In genomic region chr11:102819783-102820385, GRCm38 (mm10) we compare ENCODE assay signal across 8 mouse cellular contexts. TPM values are rescaled to one million over a fixed set of nuclear protein-coding genes. Genes with fewer than 3 reads are reported as not detected.
DNase-seq lines count a peak whose midpoint lies in the region; ATAC-seq and TF ChIP-seq lines count a peak whose summit lies in the region.

No protein-coding gene starts in this region.

- no peaks in the 10 kb centered on the region for H3K27me3 ChIP-seq in testis, adult 2 months (ENCODE audit: control insufficient read depth, insufficient read depth, low read length)
- no peaks in the 10 kb centered on the region for H3K27me3 ChIP-seq in limb, embryonic 11.5 days (ENCODE audit: control insufficient read depth, insufficient read depth, low read length)
- H3K27me3 ChIP-seq in stomach, embryonic 15.5 days (replicated peaks): no peaks in the 10 kb centered on the region

- H3K9ac ChIP-seq in limb, embryonic 11.5 days (ENCODE audit: low read length): peak overlapping the region; percentile 100
- no peak overlapping the region; the same call in 1 of the 2 replicates for H3K9ac ChIP-seq in stomach, embryonic 15.5 days

- DNase-seq in gastrocnemius, adult 2 months: no peak
- no peak for DNase-seq in gastrocnemius, postnatal 10 days
- DNase-seq in testis, postnatal 14 days (ENCODE audit: low spot score): no peak
- DNase-seq in limb, embryonic 11.5 days (ENCODE audit: low spot score): no peak
- no peak for DNase-seq in cerebellum, postnatal 36 days

- H3K4me2 ChIP-seq in limb, embryonic 11.5 days (ENCODE audit: low read depth, severe bottlenecking): peak overlapping the region; percentile 82
- H3K4me2 ChIP-seq in stomach, embryonic 15.5 days: peak overlapping the region; percentile 89

- 2% methylated on average over 14 of the region's 14 CpGs for WGBS in limb, embryonic 11.5 days
- WGBS in stomach, embryonic 15.5 days: 5% methylated on average over 14 of the region's 14 CpGs

- H3K36me3 ChIP-seq in testis, adult 2 months (ENCODE audit: control insufficient read depth, insufficient read depth, low read length): no peaks in the 10 kb centered on the region
- H3K36me3 ChIP-seq in limb, embryonic 11.5 days (ENCODE audit: control insufficient read depth, insufficient read depth, low read length): no peaks in the 10 kb centered on the region
- no peaks in the 10 kb centered on the region for H3K36me3 ChIP-seq in stomach, embryonic 15.5 days

- peak overlapping the region; percentile 88 for H3K4me3 ChIP-seq in gastrocnemius, adult 2 months
- H3K4me3 ChIP-seq in testis, adult 2 months (ENCODE audit: control insufficient read depth, low read depth, low read length): peak overlapping the region; percentile 83
- peak overlapping the region; percentile 95 for H3K4me3 ChIP-seq in limb, embryonic 11.5 days (ENCODE audit: low read depth, low read length)
- H3K4me3 ChIP-seq in stomach, embryonic 15.5 days (replicated peaks): peak overlapping the region; percentile 84

- peak overlapping the region; percentile 89 for H3K27ac ChIP-seq in gastrocnemius, adult 2 months
- peak overlapping the region; percentile 71; the same call in 1 of the 2 replicates for H3K27ac ChIP-seq in testis, adult 2 months (ENCODE audit: control insufficient read depth, insufficient read depth, low read depth, low read length)
- peak overlapping the region; percentile 100 for H3K27ac ChIP-seq in limb, embryonic 11.5 days (replicated peaks; ENCODE audit: low read depth, low read length)
- peak overlapping the region; percentile 98 for H3K27ac ChIP-seq in stomach, embryonic 15.5 days

- no peak for TF ChIP-seq CTCF in gastrocnemius, adult 2 months (IDR thresholded peaks at IDR 0.05)
- no peak for TF ChIP-seq CTCF in testis, adult 2 months (IDR thresholded peaks at IDR 0.05; ENCODE audit: control insufficient read depth, insufficient read depth, insufficient replicate concordance, low read depth, low read length)

- ATAC-seq in limb, embryonic 11.5 days (ENCODE audit: insufficient number of reproducible peaks, low FRiP score, low TSS enrichment, low read depth): peak; percentile 61; the same call in 1 of the 2 replicates
- no peak; the same call in 1 of the 2 replicates for ATAC-seq in stomach, embryonic 15.5 days (ENCODE audit: insufficient read depth, low FRiP score, low read depth)
- no peak for ATAC-seq in erythroid progenitor cell, adult 5-6 weeks (replicated peaks; ENCODE audit: low FRiP score, poor library complexity, severe bottlenecking)

- peaks cover 14% of the 10 kb centered on the region for H3K4me1 ChIP-seq in testis, adult 2 months (ENCODE audit: control insufficient read depth, insufficient read depth, low read length)
- peaks cover 6% of the 10 kb centered on the region; the same call in 1 of the 2 replicates for H3K4me1 ChIP-seq in limb, embryonic 11.5 days (ENCODE audit: control insufficient read depth, insufficient read depth, low read length)
- 0 out of 2 replicates have a peak, but pooled peaks cover 16% of the 10 kb centered on the region for H3K4me1 ChIP-seq in stomach, embryonic 15.5 days

- intact Hi-C loops in gastrocnemius, adult 2 months (cut with DNase I): loop anchor here (2.0 kb wide), 1 partner anchor 45 kb away; no protein-coding TSS in a partner anchor

- no peaks in the 10 kb centered on the region for H3K9me3 ChIP-seq in limb, embryonic 11.5 days (ENCODE audit: control insufficient read depth, low read length)
- no peaks in the 10 kb centered on the region for H3K9me3 ChIP-seq in stomach, embryonic 15.5 days

- TF ChIP-seq POLR2A in testis, adult 2 months (IDR thresholded peaks at IDR 0.05; ENCODE audit: control insufficient read depth, low read depth, low read length): no peak

RNA-seq across cellular contexts. Expression of gene Gjc1, which starts 0.4 kb away (rescaled TPM):
- 1 to 10 TPM; 4.4 to 6.4 TPM for total RNA-seq in gastrocnemius, adult 2 months (2021)
- total RNA-seq in gastrocnemius, postnatal 10 days (2021): 10 to 100 TPM; 23.7 to 27.6 TPM
- polyA plus RNA-seq in testis, adult 2 months (2012; rRNA removed): 9.9 and 10.1 TPM in 2 replicates
- 105 and 106 TPM in 2 replicates for polyA plus RNA-seq in limb, embryonic 11.5 days (2014; fragmentation: Nextera tagmentation; extraction: Ambion mirVana)
- 39.0 and 43.7 TPM in 2 replicates for polyA plus RNA-seq in stomach, embryonic 15.5 days (2015; fragmentation: Nextera tagmentation; extraction: Ambion mirVana)
- not detected in 2 replicates for total RNA-seq in erythroid progenitor cell, adult 5-6 weeks (2015; ENCODE audit: low replicate concordance)
- not detected in 2 replicates for total RNA-seq in erythroid progenitor cell, adult 5-6 weeks (2017; ENCODE audit: low replicate concordance)

RNA-seq across cellular contexts. Expression of gene Higd1b, which starts 15.8 kb away (rescaled TPM):
- total RNA-seq in gastrocnemius, adult 2 months (2021): 1 to 10 TPM; 2.4 to 5.4 TPM
- 1 to 10 TPM; 2.8 to 4.2 TPM for total RNA-seq in gastrocnemius, postnatal 10 days (2021)
- polyA plus RNA-seq in testis, adult 2 months (2012; rRNA removed): 1.0 and 1.3 TPM in 2 replicates
- polyA plus RNA-seq in limb, embryonic 11.5 days (2014; fragmentation: Nextera tagmentation; extraction: Ambion mirVana): 0.23 TPM in 1 of 2 replicates, not detected in the other
- 1.4 and 1.5 TPM in 2 replicates for polyA plus RNA-seq in stomach, embryonic 15.5 days (2015; fragmentation: Nextera tagmentation; extraction: Ambion mirVana)
- total RNA-seq in erythroid progenitor cell, adult 5-6 weeks (2015; ENCODE audit: low replicate concordance): not detected in 2 replicates
- not detected in 2 replicates for total RNA-seq in erythroid progenitor cell, adult 5-6 weeks (2017; ENCODE audit: low replicate concordance)

RNA-seq across cellular contexts. Expression of gene Adam11, which starts 58.6 kb away (rescaled TPM):
- under 1 TPM; 0.33 to 0.67 TPM for total RNA-seq in gastrocnemius, adult 2 months (2021)
- 1 to 10 TPM; 2.2 to 3.0 TPM for total RNA-seq in gastrocnemius, postnatal 10 days (2021)
- polyA plus RNA-seq in testis, adult 2 months (2012; rRNA removed): 12.9 and 14.8 TPM in 2 replicates
- polyA plus RNA-seq in limb, embryonic 11.5 days (2014; fragmentation: Nextera tagmentation; extraction: Ambion mirVana): 14.2 and 15.4 TPM in 2 replicates
- 4.7 and 7.7 TPM in 2 replicates for polyA plus RNA-seq in stomach, embryonic 15.5 days (2015; fragmentation: Nextera tagmentation; extraction: Ambion mirVana)
- total RNA-seq in erythroid progenitor cell, adult 5-6 weeks (2015; ENCODE audit: low replicate concordance): not detected in 2 replicates
- total RNA-seq in erythroid progenitor cell, adult 5-6 weeks (2017; ENCODE audit: low replicate concordance): not detected in 2 replicates

Comparison
In these comparisons a context has a peak if more than half of its experiments do, and no peak if none do; other contexts are left out.
1. RNA of gene Gjc1, which starts 0.4 kb away (total RNA-seq): 23.7 to 27.6 TPM in gastrocnemius, postnatal 10 days and 4.4 to 6.4 TPM in gastrocnemius, adult 2 months; not detected in erythroid progenitor cell, adult 5-6 weeks; every median in the first group is over 4 times any median in the second.
2. Peak in every context shown above with its lines, with median percentiles within 50 percentile points of each other: H3K27ac ChIP-seq and H3K4me3 ChIP-seq.